Mouse (Mus musculus) monocyte, adult 2 months (primary cell): ENCODE results near the gene Lrp2bp.
A peak's percentile ranks its signal among the peaks of the same experiment; 100 is the strongest.

Experiments
- DNase-seq, 2 experiments: peaks; one replicate each; pipeline ENCODE4 v3.0.0; 2022; ENCODE audit warnings: low spot score in 2 of 2, low read depth in 1 of 2

Lrp2bp gene

DNA sequence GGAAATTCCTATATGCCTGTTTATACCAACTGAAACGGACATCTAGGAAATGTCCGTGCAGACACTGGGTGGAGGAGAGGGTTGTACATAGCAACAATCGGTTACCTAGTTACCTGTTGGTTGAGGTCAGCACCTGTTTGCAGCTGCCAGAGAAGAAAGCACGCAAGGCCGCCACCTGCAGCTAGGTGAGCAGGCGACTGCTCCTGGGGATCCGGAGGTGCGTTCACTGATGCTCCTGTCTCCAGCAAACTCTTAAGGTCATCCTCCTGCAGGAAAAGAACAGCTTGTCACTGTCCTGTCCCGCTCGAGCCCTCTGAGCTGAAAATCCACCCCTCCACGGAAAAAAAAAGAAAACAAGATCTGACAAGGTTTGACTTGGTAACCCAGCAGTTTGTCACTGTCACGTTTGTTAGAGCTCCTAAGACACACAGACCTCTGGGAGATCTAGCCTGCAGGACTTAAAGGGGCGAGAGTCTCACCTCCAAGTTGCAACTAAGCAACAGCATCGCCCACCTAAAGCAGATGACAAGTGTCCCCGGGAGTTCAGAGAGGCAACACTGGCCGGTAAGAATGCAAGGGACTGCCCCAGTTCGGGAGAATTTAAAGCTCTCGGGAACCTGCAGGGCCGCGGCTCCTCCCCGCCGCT lies at the start of gene Lrp2bp:
TSS of gene Lrp2bp (plus strand) at position 166 of the 646 bp plus-strand sequence.
- DNase-seq, result no peak

DNA sequence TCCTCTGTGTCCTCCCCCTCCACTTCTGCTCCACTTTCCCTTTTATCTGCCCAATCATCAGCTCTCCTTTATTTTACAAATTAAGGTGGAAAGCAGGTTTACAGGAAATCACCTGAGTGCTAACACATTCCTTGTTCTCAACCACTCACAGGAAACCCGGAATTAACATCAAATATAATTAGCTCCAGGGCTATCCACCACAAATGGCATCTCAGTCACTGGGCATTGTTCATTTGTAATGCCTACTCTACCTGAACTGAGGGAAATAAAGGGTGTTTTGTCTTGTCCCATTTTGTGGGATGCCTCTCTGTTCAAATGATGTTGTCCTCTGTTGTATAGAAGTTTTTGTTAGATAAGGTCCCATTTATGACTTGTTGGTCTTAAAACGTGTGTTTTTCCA lies 48.5 kb upstream of the Lrp2bp start:
- DNase-seq, result no peak

DNA sequence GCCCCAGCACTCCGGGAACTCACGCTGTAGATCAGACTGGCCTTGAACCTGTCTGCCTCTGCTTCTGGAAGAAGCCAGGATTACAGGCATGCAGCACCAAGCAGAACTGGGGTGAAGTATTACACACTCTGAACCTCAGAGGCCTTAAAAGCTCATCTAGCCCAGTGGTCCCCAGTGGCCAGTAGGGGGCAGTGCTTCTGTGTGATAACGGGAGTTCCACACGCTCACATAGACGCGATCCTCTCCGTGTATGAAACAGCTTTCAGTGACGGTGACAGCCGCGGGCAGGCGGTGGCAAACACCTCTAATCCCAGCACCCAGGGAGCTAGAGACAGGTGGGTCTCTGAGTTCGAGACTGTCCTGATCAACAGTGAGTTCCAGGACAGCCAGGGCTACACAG lies 28.2 kb upstream of the Lrp2bp start:
- no peak for DNase-seq

DNA sequence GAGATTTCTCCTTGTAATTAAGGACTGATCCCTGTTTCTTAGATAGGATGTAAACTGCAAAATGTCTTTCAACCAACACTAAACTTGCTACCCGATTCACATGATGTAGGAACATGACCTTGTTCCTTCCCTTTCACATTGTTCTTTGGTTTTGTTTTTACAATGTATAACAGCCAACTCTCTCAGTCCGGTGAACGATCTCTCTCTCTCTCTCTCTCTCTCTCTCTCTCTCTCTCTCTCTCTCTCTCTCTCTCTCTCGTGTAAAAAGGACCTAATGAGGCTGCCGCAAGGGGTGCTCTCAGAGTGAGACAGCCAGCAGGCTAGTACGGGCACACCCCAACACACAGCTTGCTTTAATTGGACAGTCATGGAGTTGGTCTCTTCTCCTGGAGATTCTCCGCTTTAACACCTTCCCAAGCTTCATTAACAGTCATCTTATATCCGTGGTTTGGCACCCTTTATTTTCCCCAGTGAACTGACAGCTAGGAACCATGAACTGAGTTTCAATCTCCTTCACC lies 25.1 kb upstream of the Lrp2bp start:
- DNase-seq, result no peak

DNA sequence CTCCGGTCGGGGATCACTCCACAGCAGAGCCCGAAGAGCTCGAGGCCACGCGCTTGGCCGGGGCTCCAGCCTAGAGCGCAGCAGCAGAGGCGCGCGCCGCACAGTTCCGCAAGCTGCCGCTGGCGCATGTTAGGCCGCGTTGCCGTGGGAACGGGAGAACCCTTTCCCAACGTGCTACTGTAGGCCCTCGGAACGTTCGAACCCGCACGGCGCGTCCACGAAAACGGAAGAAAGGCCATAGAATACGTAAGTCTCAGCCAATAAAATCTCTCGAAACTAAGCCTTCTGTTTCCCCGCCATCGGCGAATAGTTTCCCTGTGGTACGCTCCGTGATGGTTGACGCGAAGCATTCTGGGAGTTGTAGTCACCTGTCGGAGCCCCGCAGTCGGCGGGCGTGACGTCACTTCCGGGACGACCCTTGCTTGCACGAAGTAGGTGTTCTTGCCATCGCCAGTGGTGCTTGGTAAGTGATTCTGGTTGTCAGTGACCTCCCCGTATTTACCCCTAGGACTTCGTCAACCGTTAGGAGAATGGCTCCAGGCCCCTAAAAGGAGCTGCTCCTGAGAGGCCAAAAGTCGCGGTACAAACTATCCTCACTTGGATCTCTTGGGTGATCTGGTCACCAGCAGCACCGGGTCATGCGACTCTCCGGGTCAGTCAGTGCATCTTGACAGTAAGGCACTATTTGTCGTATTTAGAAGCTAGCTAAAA lies 23.8 kb upstream of the Lrp2bp start, which contains the start of the genes 1700029J07Rik and Ufsp2:
TSS of gene 1700029J07Rik (minus strand) at position 127 of the 711 bp plus-strand sequence.
TSS of gene Ufsp2 (plus strand) at position 403 of the 711 bp plus-strand sequence.
- DNase-seq, result peak; percentile 82 to 94

DNA sequence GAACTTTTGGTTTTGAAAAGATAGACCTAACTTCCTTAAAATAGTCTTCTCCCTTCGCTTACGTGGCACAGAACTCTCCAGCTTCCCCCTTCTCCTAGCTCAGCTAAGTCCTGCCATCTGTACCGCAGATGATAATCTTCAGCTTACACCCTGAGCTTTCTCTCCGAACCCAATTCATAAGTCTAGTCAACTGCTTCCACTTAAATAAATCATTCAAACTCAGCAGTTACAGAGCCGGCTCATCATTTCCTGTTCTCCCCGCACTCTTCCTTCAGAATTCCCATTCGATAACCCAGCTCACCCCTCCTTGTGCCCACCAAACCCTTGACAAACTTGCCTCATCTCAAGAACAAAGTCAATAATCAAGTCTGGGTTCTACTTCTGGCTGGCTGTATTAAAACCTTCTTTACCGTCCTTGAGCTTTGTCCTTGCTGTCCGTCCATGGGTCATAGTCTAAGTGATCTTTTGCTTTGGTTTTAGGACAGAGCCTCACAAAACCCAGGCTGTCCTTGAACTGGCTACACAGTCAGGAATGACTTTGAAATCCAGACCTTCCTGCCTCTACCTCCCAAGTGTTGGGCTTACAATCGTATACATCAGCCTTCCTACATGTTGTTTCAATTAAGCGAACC lies 23.1 kb upstream of the Lrp2bp start:
- DNase-seq, result no peak

DNA sequence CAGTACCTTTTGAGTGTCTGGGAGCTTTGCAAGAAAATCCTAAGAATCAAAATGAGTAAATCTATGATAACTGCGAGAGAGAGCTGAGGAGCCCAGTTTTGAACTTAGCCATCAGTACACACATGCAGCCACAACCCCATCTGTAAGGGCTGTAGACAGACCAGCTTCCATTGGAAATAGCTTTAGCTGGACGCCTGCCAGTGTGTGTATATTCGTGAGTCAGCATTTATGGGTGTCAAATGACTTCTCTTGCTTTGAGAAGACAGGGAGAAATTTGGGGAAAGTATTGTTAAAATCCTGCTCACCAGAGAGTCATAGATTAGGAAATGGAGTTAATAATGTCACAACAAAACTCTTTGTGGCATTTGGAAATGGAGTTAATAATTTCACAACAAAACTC lies 12.4 kb upstream of the Lrp2bp start:
- DNase-seq, result no peak

DNA sequence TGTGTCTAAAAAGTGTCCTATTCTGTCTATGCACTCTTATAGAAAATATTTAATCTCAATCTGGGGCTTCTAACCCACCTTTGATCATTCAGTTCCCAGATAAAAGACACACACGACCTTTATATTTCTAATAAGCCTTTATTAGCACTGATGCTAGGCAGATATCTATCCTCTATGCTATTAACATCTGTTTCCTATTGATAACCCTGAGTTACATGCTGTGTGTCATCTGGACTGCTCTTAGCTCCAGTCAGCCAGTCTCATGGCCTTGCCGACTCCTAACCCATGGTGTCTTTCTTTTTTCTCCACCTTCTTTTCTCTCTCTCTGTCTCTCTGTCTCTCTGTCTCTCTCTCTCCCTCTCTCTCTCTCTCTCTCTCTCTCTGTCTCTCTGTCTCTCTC lies 10.9 kb upstream of the Lrp2bp start:
- DNase-seq, result no peak

DNA sequence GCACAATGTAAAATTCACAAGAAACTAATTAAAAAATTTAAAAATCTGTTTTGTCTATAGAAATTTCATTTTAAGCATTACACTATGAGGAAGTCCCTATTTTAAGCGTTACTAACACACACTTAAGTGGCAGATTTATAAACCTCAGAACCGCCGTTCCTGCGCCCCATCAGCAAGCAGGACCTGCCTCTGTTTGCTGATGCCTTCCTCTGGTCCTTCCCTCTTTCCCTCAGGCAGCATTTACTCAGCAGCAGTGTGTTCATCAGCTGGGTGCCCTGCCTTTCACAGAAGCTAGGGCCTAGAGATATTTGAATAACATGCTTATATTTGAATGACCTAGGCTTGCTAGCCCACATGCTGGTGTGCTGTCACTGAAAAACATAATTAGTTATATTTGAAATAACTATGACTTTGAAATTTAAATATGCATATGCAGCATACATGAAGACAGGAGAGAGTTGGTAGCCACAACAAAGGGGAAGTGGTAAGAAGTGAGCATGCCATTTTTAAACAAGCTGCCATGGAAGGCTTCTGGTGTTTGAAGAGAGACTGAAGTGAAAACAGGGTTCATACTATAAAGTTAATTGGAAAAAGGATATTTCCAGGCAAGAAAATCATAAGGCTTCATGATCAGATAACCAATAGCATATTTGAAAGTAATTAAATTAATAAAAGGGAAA lies 8.3 kb upstream of the Lrp2bp start:
- no peak for DNase-seq

DNA sequence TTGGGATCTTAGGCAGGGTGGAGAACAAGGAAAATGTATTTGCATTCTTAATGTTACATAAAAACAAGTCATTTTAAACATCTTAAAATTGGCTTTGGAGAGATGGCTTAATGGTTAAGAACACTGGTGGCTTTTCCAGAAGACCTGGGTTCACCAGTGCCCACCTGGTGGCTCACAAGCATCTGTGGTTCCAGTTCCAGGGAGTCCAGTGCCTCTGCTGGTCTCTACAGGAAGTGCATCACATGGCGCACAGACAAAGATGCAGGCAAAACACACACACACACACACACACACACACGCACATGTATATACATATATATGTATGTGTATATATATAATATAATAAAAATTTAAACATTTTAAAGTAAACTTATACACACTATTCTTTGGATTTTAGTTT lies 5.0 kb upstream of the Lrp2bp start:
- no peak for DNase-seq

DNA sequence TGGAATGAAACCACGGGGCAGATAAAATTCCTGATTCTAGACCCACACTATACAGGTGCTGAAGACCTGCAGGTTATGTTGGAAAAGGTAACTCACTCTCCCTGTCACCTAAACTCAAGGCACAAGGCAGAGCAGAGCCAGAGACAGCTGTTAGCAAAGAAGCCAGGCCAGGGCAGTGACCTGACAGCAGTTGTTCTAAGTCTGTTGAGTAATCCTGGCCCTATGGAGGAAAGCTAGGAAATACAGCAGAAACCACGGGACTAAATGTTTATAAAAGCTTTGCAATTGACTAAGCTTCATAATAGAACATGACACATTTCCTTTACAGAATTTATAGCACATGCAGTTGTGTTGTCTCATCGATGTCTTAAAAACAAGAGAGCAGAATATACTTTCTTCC lies 3.5 kb upstream of the Lrp2bp start:
- DNase-seq, result no peak

DNA sequence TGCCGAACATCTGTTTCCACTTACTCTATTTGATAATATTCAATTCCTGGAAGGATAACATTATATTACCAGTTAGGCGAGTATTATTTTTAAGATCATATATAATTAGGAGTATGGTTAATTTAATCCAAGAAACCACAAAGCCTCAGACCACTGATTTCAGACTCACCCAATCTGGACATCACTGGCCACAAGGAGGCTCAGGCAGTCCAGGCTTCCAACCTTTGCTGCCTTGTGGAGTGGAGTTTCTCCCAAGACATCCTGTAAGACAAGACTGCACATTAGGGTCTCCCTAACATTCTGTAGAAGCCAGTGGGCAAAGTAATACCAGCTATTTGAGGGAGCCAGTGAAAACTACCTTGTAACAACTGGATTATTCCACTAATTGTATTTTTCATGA lies 875 bp upstream of the Lrp2bp start:
- no peak for DNase-seq

DNA sequence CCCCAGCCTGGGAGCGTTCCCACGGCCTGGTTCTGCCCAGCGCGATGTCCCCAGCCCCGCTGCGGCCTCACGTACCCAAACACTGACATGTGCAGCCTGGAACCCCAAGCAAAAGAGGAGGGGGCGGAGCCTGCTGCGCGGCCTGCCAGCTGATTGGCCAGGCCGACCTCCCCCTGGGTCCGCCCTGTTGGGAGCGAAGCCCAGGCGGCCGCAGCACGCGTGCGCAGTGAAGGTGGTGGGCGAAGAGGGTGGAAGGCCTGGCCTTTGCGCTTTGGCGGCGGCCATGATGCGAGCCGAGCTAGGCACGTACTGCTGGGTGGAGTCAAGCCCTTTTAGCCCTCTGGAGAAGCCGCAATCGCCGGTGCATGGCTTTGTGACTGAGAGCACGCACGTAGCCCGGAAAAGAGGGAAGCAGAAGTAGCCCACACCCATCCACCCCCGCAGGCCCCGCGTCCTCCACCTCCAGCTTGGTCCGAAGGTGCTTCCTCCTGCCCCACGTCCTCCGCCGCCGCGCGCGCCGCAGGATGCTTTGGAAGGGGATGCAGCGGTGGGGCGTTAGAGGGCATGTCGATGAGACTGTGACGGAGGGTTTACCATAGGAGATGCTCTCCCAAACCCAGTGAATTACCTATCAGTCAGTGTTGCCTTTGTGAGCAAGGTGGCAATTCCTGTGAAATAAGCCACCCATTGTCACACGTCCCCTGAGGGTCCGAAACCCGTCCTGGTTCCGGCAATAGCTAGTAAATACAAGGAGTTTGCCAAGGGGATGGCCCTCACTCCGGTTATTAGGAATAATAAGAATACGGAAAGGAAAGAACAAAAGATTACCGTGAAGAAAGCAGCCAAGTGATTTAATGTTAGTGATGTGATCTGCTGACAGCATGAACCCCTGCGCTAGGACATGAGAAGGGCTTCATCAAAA lies 942 bp downstream of the Lrp2bp start:
- DNase-seq, result peak; percentile 92 to 95

DNA sequence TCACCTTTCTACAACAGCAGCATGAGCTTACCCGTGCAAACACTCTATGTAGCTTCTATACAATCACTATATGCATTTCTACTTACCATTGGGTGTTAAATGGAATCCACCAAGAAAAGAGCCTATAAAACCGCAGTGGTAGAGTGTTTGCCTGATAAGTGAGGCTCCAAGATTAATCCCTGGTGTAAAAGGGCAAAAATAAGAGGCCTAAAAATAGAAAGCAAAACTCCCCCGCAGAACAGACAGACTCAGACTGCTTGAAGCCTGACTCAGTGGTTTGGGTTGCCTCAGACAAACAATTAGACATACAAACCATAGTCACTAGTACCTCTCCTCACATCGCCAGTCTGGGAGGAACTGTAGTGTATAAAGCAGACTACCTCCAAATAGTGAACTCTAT lies 6.5 kb downstream of the Lrp2bp start, which contains the start of gene Ankrd37:
TSS of gene Ankrd37 (minus strand) at position 112 of the 400 bp plus-strand sequence.
- DNase-seq, result no peak

DNA sequence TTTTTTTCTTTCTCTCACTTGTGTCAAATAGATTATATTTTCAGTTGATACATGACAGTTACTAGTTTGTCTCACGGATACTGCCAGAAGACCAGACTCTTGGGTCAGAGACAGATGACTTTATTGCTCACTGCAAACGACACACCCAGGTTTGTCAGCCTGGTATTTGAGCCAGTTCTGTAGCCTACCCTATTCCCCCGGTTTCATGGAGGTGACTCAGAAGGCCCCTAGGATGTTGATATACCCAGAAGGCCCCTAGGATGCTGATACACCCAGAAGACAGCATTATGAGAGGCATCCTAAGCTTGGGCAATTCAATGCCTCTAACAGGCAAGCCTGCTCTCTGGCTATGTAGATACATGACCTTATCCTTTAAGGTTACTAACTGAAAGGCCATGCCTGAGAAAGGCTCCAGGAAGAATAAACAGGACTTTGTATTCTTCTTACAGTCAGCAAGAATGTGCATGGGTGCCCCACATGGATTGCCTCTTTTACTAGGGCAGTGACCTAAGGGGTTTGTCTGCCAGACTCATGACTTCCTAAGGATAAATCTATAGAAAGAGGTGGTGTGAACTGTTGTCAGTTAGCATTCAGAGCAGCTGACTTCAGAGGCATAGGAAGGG lies 8.1 kb downstream of the Lrp2bp start:
- no peak for DNase-seq

DNA sequence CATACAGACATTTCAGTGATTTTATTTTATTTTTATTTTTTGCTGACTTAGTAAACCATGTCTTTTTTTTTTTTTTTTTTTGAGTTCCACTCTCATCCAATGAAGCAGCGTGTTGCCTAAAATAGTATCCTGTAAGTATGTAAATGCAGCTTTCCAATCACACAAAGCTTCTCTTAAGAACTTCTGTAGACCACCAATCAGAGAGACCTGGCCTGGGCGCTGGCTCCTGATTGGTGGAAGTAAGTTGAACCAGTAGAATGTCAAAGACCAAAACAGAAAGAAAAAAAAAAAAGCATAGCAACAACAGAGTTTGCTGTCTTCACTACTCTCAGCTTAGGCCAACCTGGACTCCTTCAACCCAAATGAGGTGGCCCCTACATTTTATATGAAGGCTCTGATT lies 11.2 kb downstream of the Lrp2bp start:
- DNase-seq, result no peak

DNA sequence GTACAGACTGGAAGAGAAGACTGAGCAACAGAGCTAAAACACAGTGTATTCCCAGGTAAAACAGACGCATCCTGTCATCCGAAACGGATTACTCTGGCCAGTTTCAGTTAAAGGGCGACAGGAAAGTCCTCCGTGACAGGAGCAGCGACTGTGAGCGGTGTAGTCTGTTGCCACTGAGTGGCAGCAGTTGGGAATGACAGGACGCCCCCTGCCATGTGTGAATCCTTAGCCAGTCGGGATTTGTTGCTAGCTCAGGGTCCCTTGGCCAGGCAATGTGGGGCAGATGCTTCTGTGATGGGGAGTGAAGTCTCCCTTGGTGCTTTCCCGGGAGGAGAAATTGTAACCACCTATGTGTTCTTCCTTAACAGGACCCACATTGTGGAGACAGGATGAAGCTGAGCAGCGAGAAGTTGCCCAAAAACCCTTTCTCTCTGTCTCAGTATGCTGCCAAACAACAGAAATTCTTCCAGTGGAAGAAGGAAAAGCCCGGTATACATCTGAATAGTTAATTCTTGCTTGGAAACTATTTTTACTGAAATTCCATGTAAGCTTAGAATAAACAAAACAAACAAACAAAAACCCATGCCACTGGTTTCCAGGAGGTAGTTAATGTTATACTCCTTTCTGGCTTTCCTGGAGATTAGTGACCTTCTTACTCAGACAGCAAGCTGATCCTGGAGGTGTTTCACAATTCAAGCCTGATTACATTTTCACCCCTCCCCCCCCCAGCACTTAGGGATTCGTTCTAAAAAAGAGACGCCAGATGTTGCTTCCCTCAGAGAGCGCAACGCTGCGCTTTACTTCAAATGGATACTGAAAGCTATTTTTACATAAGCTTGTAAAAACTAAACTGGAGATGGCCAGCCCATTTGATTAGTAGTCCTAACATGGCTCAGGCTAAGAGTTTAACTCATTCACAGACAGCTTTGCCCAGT lies 11.9 kb downstream of the Lrp2bp start:
- DNase-seq, result no peak

DNA sequence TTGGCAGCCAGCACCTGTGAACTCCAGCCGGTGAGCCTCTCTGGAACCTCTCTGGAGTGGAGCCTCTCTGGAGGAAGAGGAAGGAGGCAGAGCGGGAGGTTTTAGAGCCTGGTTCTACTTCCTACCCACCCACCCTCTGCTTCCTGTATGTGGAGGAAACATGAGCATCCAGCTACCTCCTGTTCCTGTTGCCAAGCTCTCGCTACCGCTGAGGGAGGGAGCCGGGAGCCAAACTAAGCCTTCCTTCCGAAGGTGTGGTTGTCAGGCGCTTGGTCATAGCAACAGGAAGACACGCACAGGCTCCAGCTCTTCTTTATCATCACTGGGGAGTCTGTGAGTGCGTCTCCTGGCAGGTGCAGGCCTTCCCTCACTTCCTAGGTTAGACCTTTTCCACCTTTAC lies 23.1 kb downstream of the Lrp2bp start:
- no peak for DNase-seq

DNA sequence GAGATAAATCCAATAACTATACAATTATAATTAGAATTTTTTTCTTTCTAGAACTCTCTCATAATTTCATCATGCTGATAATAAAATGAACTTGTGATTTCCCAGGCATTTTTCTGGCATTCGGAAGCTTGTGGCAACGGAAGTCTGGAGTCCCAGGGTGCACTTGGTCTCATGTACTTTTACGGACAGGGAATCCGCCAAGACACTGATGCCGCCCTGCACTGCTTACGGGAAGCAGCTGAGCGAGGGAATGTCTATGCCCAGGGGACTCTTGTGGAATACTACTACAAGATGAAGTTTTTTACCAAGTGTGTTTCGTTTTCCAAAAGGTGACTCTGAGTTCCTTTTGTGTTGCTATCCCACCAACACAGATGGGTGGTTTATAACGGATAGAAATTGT lies 23.7 kb downstream of the Lrp2bp start:
- DNase-seq, result no peak
